Mouse (Mus musculus) left cerebral cortex, postnatal 14 days (tissue): Measurements from ENCODE around the gene Xdh. TPM values are rescaled to one million over a fixed set of nuclear protein-coding genes. Genes with fewer than 3 reads are reported as not detected.

Source experiments
- DNase-seq, 2 experiments: peaks; one replicate each; pipeline ENCODE4 v3.0.0; 2021 to 2022; ENCODE audit warnings: low spot score in 2 of 2, mixed read lengths in 1 of 2
- intact Hi-C: fragments of 180-260 bp; cut with DNase I; formaldehyde crosslinking; loops from one replicate; pipeline ENCODE4 v1.15.1; 2025
- long read RNA-seq, 2 experiments: library from polyadenylated mRNA; stranded (forward); transcript quantifications; one replicate each; pipeline ENCODE4 v2.0.0; 2021
- total RNA-seq, 2 experiments: library from RNA; stranded (reverse); gene quantifications; 2 replicates each; pipeline ENCODE4 v1.2.3; 2021

Xdh gene
- total RNA-seq: under 1 TPM; 0.77 to 0.99 TPM
- long read RNA-seq, experiment 1: 0 reads
- long read RNA-seq, experiment 2: 0 reads

- no peak for DNase-seq
- intact Hi-C loops: no loop called here
These were observed at the start of gene Xdh for GRCm38 (mm10) chr17:73950062-73950735. Xdh (minus strand) TSS chr17:73950196.

GRCm38 (mm10) chr17:73995907-73996645, 46.1 kb upstream of the Xdh start:
- intact Hi-C loops: no loop called here
- no peak for DNase-seq

GRCm38 (mm10) chr17:73991264-73991663, 41.3 kb upstream of the Xdh start:
- intact Hi-C loops: no loop called here
- DNase-seq: no peak

GRCm38 (mm10) chr17:73986571-73986970, 36.6 kb upstream of the Xdh start:
- intact Hi-C loops: no loop called here
- no peak for DNase-seq

GRCm38 (mm10) chr17:73985936-73986335, 35.9 kb upstream of the Xdh start:
- DNase-seq: no peak
- intact Hi-C loops: no loop called here

GRCm38 (mm10) chr17:73984508-73984907, 34.5 kb upstream of the Xdh start:
- intact Hi-C loops: no loop called here
- DNase-seq: no peak

GRCm38 (mm10) chr17:73982871-73983270, 32.9 kb upstream of the Xdh start:
- intact Hi-C loops: no loop called here
- DNase-seq: no peak

- DNase-seq: no peak
- intact Hi-C loops: no loop called here
These were observed 26.1 kb upstream of the Xdh start for GRCm38 (mm10) chr17:73976066-73976465.

- intact Hi-C loops: no loop called here
- no peak for DNase-seq
These were observed 22.7 kb upstream of the Xdh start for GRCm38 (mm10) chr17:73972648-73973047.

GRCm38 (mm10) chr17:73971291-73971690, 21.3 kb upstream of the Xdh start:
- intact Hi-C loops: no loop called here
- DNase-seq: no peak

- DNase-seq: peak; percentile 17 to 22
- intact Hi-C loops: no loop called here
These were observed 20.5 kb upstream of the Xdh start for GRCm38 (mm10) chr17:73970361-73971027.

GRCm38 (mm10) chr17:73964856-73965255, 14.9 kb upstream of the Xdh start:
- intact Hi-C loops: no loop called here
- DNase-seq: no peak

- no peak for DNase-seq
- intact Hi-C loops: no loop called here
These were observed 12.6 kb upstream of the Xdh start for GRCm38 (mm10) chr17:73962628-73963043.

- DNase-seq: no peak
- intact Hi-C loops: no loop called here
These were observed 11.9 kb upstream of the Xdh start for GRCm38 (mm10) chr17:73961801-73962403.

- DNase-seq: no peak
- intact Hi-C loops: no loop called here
These were observed 10.7 kb upstream of the Xdh start for GRCm38 (mm10) chr17:73960745-73961144.

- intact Hi-C loops: no loop called here
- no peak for DNase-seq
These were observed 2.1 kb upstream of the Xdh start for GRCm38 (mm10) chr17:73952103-73952521.

GRCm38 (mm10) chr17:73950970-73951369, 974 bp upstream of the Xdh start:
- intact Hi-C loops: no loop called here

GRCm38 (mm10) chr17:73949498-73949897, 498 bp downstream of the Xdh start:
- DNase-seq: peak in 1 of 2 experiments; percentile 25
- intact Hi-C loops: no loop called here

More at GRCm38 (mm10) chr17:73950970-73951369, 974 bp upstream of the Xdh start:
- DNase-seq: no peak

GRCm38 (mm10) chr17:73948801-73949200, 1.2 kb downstream of the Xdh start:
- intact Hi-C loops: no loop called here
- no peak for DNase-seq

GRCm38 (mm10) chr17:73948039-73948438, 2.0 kb downstream of the Xdh start:
- peak; percentile 25 to 57 for DNase-seq
- intact Hi-C loops: no loop called here
